Mouse (Mus musculus): ENCODE data around the gene Kcnc1.
A peak's percentile ranks its signal among the peaks of the same experiment; 100 is the strongest.

Gene Kcnc1

DNA sequence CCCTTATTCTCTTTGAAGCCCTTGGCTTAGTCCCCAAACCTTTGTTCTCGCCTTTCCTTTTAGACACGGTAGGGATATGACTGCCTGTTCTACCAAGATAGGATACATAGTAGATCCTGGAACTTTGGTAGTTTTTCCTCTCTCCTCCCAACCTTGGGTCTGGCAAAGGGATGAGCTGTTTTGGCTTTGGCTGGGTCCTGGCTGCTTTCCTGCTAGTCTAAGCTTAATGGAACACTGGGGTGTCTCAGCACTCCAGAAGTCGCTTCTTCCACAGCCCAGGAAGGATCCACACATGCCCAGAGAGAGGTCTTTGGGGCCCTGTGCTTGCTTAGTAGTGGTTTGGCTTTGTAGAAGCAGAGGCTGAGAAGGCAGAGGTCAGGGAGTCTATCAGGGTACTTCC, 27.7 kb downstream of the Kcnc1 start:
- no peak for DNase-seq

DNA sequence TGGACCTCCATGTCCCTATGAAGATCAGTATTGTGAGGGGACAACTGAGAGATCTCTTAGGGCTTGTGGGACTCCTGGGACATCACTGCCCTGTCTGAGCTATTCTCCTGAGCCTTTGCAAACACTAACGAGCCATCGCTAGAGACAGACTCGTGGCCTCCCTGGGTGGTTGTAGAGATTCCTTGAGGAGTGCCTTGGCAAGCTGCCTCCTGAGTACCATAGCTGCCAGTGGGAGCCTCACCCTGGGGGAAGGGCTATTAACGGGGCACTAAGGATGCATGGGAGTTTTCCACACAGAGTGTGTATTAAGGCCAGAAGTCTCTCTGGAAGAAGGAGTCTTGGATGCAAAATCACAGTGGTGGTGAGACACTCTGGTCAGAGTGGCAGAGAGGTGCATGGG, 28.7 kb downstream of the Kcnc1 start:
- no peak for DNase-seq

DNA sequence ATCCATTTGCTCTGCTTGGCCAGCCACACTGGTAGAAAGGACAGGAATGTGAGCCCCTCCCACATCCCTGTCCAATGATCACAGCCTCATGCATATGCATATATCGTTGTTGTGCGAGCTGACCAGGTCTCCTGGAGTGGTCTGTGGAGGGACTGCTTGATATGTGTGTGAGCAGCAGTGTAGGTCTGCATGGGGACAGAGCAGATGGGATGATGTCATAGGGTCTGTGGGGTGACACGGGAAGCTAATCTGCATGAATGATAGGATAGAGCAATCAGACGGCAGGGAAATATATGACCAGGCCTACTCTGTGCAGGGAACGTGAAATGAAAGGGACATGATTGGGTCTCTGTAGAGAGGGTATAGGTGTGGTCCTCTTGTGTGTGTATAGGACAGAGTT, 37.6 kb downstream of the Kcnc1 start:
- peak; percentile 69 for DNase-seq

DNA sequence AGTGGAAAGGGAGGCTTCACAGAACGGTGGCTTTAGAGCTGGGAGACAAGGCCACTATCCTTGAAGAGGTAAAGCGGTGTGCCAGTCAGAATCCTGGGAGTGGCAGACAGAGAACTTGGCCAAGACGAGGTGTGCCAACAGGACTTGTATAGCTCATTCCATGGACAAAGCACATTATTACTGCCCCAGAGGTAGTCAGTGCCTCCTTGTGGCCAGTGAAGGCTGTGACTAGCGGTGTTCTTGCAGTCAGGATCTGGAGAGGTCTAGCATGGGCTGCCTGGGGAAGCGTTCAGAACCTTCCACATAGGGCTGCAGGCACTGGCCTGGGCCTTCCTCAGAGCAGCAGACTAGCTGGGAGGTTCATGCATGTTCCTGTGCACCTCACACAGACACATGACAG, 39.5 kb downstream of the Kcnc1 start:
- DNase-seq = no peak

DNA sequence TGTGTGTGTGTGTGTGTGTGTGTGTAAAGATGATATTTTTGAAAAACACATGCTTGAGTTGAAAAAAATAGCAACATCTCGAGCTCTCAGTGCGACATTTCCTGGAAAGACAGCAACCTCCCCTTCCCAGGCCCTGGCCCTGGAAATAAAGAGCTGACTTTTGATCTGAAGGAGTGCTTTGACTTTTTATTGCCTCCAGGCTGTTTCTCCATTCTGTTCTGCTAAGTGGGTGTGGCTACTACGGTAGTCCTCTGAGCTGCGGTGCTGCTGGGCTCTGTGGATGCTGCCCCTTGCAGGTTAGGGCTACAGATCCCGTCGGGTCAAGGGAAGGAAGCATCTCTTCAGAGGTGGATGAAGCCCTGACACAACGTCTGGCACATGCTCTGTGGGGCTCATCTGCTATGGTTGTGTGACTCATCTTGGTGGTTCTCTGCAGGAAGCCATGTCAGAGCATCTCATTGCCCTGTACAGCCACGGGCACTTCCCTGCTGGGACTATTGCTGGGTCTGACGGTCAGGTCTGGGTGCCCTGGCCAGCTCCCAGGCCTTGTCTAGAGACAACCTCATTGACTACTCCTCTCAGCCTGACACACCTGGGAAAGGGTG, 42.3 kb downstream of the Kcnc1 start:
- DNase-seq = no peak

DNA sequence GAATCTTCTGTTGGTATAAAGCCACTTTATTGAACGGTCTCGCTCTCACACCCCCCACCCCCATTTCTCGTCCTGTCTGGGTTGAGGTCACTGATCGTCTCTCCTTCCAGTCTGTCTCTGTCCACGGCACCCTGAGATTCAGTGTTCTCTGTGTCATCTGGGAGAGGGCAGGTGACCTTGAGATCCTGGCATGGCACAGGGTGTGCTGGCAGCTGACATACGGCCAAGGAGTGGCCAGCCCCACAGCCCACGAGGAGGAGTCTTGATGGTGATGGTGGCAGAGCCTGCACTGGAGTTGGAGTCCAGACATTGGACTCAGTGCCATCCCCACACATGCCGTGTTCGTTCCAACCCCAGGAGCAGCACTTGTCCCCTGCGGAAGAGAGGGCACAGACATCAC, 46.9 kb downstream of the Kcnc1 start:
- DNase-seq = no peak

DNA sequence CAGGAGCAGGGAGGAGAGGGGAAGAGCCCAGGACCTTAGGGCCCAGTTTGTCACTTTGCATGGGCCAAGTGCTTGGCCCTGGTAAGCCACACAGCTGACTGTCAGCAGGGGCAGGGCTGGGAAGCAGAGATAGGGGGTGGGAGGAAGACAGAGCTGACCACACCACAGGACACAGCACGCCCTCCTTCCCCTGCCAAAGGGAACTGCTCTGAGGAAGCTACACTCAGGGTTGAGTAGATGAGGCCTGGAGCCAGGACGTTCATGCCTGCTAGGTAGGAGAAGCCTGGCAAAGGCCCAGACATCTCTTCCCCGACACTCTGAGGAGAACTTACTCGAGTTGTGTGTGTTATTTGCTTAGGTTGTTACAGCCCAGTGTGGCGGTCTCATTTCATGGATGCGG, 49.6 kb downstream of the Kcnc1 start:
- no peak for DNase-seq

DNA sequence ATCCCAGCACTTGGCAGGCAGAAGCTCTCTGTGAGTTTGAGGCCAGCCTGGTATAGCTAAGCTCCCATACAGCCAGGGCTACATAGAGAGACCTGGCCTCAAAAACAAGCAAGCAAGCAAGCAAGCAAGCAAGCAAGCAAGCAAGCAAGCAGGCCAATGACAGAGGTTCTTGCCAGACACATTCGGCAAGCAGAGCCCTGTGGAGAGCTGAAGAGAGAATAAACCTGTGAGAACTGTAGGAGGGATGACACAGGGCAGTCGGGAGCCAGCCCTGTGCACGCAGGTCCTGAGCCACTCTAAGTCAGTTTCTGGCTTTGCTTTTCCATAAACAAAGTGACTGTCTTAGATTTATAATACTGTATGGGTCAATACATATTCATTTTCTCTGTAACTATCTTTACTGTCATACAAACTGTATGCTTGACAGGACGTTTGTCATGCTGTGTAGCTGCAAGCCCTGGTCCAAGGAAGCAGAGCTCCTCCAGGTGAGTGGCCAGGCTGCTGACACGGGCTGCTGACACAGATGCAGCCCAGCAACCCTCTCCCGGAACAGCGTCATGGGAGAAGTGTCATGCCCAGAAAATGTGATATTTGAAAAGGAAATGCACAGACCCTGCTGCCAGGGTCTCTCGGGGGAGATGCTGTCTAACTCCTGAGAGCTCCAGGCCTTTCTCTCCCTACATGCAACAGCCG, 51.3 kb downstream of the Kcnc1 start:
- DNase-seq = no peak

DNA sequence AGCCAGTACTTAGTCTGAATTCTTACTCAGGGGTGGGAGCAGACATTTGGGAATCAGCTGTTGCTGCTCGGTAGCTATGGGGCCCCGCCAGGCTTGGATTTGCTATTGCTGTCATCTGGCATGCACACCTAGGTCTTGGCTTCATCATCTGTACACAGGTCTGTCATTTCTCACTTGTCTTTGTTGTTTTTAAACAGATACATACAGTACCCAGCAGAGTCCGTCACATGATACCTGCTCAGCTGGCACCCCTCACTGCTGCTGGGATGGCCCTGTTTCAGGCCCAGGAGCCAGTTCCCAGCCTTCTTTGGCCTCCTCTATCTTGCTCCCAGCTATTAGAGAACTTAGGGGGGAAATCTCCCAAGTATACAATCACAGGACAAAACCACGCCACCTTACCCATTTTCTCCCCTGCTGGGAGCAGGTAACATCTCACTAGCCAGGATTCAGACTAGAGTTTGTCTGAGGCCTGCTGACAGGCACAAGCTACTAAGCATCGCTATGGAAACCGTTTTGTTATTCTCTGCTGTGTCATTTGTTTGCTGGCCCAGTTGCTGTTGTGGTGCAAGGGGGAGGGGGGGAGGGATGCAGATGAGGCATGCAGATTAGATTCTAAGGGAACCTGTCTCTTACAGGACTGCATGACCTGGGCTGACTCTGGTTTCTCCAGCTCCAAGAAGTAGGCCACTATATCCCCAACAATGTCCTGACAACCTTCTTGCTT, 52.8 kb downstream of the Kcnc1 start:
- DNase-seq = peak; percentile 71

DNA sequence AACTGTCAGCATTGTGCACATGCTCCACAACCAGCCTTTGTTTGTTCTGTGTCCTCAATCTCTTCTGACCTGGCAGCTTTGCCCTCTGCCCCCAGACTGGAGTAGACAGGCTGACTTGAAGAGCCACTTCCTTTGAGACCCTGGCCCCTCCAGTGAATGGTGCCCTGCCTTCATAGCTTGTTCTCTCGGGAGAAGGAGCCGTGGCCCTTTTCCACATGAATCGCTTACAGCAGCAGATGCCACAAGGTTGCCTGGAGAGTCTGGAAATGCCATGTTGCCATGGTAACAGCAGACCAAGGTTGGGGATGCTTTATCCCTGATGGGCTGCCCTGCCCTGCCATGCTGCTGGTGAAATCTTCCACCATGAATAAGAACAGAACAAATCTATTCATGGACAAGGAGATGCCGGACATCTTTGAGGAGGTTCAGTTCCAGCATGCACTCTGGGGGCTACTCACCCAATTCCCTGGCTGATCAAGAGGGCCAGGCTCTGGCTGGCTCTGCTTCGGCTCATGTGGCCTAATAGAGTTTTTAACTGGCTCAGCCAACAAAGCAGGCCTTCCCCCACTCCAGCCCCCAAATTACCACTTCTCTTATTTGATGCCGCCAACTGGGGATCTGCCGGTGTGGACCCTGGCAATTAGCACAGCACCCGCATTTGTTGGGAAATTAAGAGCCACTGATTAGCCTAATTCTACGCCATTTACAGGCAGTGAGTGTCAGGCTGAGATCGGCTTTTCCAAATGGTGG, 57.8 kb downstream of the Kcnc1 start:
- peak; percentile 74 for DNase-seq

DNA sequence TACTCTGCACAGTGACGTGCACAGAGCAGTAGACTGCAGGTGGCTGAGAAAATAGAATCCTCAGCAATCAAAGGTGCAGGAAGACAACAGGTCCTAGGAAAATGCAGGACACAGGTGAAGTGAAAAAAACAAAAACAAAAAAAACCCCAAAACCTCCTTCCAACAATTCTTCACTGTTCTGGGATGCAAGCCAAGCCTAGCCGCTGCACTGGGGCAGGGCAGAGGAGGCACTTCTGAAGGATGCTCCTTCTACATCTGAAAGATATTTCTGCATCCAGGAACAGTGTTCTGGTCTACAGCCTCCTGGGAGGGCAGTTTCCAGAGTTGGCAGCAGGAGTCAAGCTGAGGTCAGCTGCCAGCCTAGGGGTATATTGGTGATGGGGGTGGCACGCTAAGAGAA, 61.6 kb downstream of the Kcnc1 start:
- no peak for DNase-seq

DNA sequence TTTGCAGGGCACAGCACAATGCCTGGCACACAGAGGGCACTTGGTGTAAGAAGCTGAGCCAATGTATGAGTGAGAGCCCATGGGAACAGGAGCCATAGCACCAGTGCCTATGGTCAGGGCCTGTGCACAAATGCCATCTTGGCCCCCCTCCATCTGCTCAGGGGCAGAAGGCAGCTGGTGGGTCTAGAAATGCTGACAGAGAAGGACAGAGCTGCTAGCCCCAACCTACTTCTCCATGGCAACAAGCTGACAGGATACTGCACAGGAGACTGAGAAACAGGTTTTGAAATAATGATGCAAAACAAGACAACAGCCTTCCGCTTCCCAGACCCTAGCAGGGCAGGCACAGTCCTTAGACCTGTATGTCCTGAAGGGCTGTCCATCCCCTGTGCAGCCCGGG, 62.9 kb downstream of the Kcnc1 start:
- DNase-seq = peak; percentile 55

DNA sequence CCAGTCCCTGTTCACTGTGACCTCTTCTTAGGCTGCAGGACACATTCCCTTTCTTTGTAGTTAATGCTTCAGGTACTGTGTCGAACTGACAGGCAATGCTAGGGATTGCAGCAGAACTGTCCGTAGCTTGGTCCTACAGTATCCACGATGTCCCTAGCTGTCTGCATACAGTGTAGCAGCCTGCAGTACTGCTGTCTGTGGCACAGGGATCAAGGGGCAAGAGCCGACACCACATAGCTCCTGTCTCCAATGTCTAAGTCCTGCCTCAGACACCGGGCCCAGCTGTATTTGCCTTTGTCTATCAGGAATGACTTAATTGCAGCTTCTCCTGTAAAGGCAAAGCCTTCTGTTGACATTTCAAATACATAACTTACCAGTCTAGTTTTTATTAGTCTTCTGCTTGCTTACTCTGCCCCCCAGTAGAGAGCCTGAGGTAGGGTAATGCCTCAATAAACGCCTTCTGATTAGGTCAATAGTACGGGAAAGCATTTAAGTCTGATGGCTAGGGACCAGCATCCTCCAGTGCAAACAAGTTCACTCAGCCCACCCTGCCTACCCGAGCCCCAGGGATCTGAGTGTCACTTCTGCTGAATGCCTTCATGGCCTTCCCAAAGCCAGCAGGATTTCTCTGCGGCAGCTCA, 63.4 kb downstream of the Kcnc1 start:
- no peak for DNase-seq

DNA sequence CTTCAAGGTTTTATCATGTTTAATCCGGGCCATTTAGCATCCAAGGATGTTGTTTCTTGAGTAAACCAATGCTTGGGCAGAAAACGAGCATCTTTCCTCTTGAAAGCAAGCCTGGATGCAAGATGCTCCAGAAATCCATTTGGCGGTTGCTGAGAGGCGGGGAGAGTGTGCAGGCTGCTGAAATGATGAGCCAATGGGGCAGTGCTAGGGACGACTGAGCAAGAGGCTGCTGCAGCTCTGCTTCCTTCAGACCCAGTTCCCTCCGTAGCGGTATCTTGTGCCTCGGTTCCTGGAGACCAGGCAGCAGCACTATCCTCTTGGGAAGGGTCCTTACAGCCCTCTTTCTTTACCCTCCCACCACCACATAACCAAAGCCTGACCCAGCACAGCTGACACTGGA, 66.0 kb downstream of the Kcnc1 start:
- DNase-seq = no peak

DNA sequence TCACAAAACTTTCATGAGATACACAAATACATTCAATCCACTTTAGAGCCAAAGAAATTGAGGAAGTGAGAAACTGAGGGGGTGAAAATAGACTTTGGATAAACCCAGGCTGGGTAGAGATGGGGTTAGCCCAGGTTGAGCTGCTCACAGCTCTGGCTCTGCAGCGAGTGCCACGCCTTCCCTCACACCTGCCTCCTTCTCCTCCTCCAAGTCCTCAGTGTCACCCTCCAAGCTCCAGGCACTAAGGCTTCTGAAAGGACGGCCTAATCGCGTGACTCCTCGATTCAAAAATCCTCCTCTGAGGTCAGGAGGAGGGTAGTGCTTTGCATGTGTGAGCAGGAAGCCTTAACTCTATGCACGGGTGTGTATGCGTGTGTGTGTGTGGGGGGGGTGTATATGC, 66.8 kb downstream of the Kcnc1 start:
- no peak for DNase-seq

DNA sequence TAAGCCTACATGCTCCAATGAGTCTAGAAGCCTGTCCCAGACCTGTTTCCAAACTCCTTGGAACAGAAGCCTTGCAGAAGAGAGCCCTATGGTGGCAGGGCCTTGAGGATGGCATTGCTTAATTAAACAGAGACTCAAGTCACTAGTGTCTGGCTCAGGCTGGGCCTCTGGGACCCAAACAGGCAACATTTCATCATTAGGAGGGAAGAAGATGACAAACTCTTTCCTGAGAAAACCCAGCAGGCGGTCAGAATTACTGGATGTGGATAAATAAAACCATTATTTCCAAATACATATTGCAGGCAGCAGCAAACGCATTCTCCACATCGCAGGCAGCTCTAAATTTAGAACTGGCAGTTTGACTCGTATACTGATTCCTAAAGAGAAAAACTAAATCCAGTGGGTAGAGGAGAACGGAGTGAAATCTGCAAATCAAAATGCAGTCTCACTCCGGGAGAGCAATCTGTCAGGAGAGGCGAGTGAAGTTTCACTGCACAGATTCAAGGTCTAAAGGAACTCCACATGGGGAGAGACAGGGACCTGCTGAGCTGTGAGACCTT, 70.2 kb downstream of the Kcnc1 start:
- no peak for DNase-seq

DNA sequence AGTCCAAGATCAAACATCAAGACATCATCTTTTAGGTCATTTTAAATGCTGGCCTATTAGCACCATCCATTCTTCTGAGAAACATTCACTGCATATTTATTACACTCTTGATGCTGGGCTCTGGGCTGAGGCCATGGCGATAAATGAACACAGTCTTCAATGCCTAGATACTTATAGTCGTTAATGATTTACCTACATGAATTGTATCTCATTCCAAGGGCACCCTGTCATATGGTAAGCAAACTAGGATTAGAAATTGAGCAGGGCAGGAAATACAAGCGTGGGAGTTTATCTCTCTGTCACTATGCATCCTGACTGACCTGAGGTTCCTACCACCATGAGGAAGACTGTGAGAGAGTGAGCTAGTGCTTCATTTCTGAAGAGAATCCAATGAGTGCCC, 73.2 kb downstream of the Kcnc1 start:
- no peak for DNase-seq

DNA sequence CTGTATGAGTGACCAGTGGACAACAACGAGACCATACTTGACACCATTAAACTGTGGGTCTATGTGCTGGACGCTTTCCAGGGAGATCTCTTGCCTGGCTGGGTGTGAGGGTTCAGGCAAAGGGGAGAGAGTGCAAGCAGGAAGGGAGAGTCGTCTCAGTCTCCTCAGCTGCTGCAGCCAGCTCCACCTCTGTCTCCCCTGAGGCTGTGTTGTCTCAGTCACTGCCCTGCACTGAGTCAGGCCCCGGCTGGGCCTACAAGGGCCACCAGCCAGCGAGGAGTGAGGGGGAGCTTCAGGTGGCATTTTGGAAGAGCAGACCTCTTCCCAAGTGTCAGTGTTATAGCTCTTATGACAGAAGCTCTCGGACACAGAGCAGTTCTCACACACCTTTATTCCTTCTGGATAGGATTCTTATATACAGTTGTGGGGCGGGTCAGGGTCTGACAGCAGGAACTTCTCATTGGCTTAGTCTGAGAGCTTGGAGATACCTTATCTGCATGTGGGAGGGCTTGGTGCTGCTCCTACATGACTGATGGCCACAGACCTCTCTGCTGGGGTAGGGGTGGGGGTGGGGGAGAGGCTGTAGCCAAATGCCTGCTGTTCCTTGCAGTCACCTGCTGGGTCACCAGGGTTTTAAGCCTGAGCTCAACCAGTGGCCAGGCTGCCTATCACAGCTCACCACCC, 74.9 kb downstream of the Kcnc1 start:
- no peak for DNase-seq

DNA sequence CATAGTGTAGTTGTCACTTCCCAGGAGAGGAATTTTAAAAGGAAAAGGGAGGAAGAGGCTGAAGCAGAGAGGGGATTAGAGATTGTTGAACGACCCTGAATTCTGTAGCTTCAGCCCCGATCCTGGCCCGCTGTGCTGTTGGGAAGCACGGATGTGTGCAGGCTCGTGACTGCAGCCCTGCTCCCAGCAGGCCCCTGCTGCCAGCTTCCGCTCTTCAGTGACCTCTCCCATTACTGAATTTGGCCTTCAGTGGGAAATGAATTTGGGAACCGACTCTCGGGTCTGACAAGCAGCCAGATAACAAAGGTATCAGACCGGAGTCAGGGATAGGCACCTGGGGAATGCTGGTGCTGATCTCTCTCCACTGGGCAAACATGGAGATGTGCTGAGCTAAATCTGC, 76.8 kb downstream of the Kcnc1 start:
- DNase-seq = no peak

DNA sequence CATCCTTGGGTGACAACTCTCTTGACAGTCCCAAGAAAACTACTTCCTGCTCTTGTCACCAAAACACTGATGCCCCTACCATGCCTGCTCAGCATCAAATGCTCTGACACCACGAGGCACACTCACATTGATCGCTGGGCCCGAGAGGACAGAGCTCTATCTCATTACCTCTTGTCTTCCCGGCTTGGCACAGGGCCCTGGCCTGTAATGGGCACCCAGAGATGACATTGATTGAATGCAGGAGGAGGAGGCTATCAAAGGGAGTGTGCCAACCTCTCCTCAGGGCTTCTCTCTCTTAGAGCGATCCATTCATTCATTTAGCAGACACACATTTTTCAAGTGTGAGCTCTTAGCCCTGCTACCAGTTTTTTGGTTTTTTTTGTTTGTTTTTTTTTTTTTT, 79.2 kb downstream of the Kcnc1 start:
- no peak for DNase-seq

DNA sequence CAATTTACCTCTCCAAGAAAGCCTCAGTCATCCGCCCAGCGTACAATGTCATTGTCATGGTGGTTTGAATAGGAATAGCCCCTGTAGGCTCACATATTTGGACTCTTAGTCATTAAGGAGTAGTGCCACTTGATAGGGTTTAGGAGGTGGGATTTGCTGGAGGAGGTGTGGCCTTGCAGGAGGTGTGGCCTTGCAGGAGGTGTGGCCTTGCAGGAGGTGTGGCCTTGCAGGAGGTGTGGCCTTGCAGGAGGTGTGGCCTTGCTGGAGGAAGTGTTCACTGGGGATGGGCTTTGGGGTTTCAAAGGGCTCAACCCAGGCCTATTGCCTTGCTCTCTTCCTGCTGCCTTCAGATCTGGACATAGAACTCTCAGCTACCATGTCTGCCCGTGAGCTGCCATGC, 81.2 kb downstream of the Kcnc1 start:
- DNase-seq = no peak

DNA sequence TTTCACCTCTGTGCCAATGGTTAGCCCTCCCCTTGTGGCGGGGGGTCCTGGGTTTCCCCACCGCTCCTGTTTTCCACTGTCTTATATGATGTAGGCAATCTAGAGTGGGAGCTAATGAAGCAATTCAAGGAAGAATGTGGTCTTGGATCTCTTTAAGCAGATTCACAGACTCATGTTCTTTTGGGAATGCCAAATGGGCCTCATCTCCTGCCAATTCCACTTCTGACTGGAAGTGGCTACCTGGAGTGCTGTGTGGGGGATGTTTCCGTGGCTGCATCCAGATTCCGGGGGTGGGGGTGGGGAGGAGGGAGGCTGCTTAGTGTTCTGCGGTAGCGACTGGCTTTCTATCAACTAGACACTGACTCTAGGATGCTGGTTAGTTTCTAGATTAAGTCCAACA, 83.5 kb downstream of the Kcnc1 start:
- no peak for DNase-seq

All from retina, postnatal 1 day (tissue).